Mouse (Mus musculus) ES-E14 (cell line): ENCODE data around the gene Csnk2a1. TPM values are rescaled to one million over a fixed set of nuclear protein-coding genes. Genes with fewer than 3 reads are reported as not detected.

Experiments used
- DNase-seq: peaks from one replicate; pipeline ENCODE4 v3.0.0-alpha.2; 2013; ENCODE audit warnings: low read depth, low spot score
- H3K27ac ChIP-seq: 2 replicates; pipeline ENCODE4 v1.5.1; 2012; ENCODE audit warnings: low read depth, mild to moderate bottlenecking, low read length, moderate library complexity, mixed read lengths; ENCODE audit not compliant: poor library complexity, insufficient read depth, severe bottlenecking
- H3K36me3 ChIP-seq: 2 replicates; pipeline ENCODE4 v1.6.1; 2012; ENCODE audit warnings: mild to moderate bottlenecking, low read length, moderate library complexity, mixed read lengths; ENCODE audit not compliant: control insufficient read depth, poor library complexity, insufficient read depth, severe bottlenecking
- H3K4me1 ChIP-seq, 2 experiments: fragments of 150-350 bp in 1 of 2; sonication (generic) in 1 of 2; 2 replicates each; pipeline ENCODE4 v1.6.1; 2012; ENCODE audit warnings: low read length in 2 of 2, mild to moderate bottlenecking in 1 of 2, mixed read lengths in 1 of 2; ENCODE audit not compliant: control insufficient read depth in 2 of 2, insufficient read depth in 2 of 2, poor library complexity in 1 of 2
- H3K4me3 ChIP-seq, 2 experiments: fragments of 150-350 bp in 1 of 2; sonication (generic) in 1 of 2; 2 replicates each; pipeline ENCODE4 v1.5.1; 2012; ENCODE audit warnings: low read length in 2 of 2, low read depth in 1 of 2, mild to moderate bottlenecking in 1 of 2, mixed read lengths in 1 of 2; ENCODE audit not compliant: insufficient read depth in 1 of 2, poor library complexity in 1 of 2, severe bottlenecking in 1 of 2
- H3K9ac ChIP-seq: 2 replicates; pipeline ENCODE4 v1.6.1; 2012; ENCODE audit warnings: low read depth, mild to moderate bottlenecking, low read length, mixed read lengths; ENCODE audit not compliant: poor library complexity, insufficient read depth, severe bottlenecking
- H3K9me3 ChIP-seq: fragments of 150-350 bp; sonication (generic); 2 replicates; pipeline ENCODE4 v1.6.1; 2012; ENCODE audit warnings: low read depth, mild to moderate bottlenecking, low read length; ENCODE audit not compliant: control insufficient read depth, insufficient read depth
- CHD2 ChIP-seq: IDR thresholded peaks from 2 replicates; pipeline ENCODE4 v1.6.1; 2014; ENCODE audit warnings: mild to moderate bottlenecking, low read depth, low read length, inconsistent platforms
- HCFC1 ChIP-seq: IDR thresholded peaks from 2 replicates; pipeline ENCODE4 v1.6.1; 2012; ENCODE audit warnings: low read length, inconsistent platforms, borderline replicate concordance; ENCODE audit not compliant: insufficient read depth
- MAFK ChIP-seq: IDR thresholded peaks from 2 replicates; pipeline ENCODE4 v1.6.1; 2014; ENCODE audit warnings: mild to moderate bottlenecking, low read depth, low read length, inconsistent platforms; ENCODE audit not compliant: insufficient read depth
- ZC3H11A ChIP-seq: IDR thresholded peaks from 2 replicates; pipeline ENCODE4 v1.6.1; 2012; ENCODE audit warnings: low read depth, mild to moderate bottlenecking, inconsistent platforms, low read length, borderline replicate concordance
- ZNF384 ChIP-seq: IDR thresholded peaks from 2 replicates; pipeline ENCODE4 v1.6.1; 2012; ENCODE audit warnings: low read depth, low read length, inconsistent platforms
- in situ Hi-C, 2 experiments: fragments of 600-800 bp; cut with MboI; formaldehyde crosslinking; loops; one replicate each; pipeline ENCODE4 v1.15.1; 2025; ENCODE audit warnings: low sequenced_read_pairs in 2 of 2, inconsistent platforms in 1 of 2; ENCODE audit not compliant: unreplicated experiment in 2 of 2
- total RNA-seq: library from RNA; depleted of rRNA; stranded (reverse); fragments of 300-350 nt; gene quantifications from 2 replicates; pipeline ENCODE4 v1.2.3, GENCODE M21; 2012; rRNA removed

Gene Csnk2a1
- total RNA-seq, 1 experiment: 134 TPM

DNA sequence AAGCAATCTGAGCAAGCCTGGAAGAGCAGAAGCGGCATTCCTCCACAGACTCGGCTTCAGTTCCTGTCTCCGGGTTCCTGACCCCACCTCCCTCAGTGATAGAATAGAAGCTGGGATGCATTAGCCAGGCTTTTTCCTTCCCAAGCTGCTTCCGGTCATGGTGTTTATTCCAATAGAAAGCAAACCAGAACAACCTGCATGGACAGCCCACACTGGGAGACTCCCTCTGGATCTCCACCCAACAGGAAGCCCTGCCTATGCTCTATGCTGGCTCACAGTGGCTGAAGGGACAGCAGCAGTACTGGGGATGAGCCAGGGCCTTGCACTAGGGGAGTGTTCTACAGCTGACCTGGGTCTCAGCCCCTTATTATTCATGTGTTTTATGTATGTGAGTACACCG is 101.3 kb downstream of the Csnk2a1 start:
- Histone ChIP-seq H3K4me3 (no peak overlapping the region), H3K27ac (no peak overlapping the region), H3K9me3 (no peaks in the 10 kb centered on the region), H3K36me3 (peaks cover 49% of the 10 kb centered on the region), H3K9ac (no peak overlapping the region), H3K4me1 (peaks cover 2 to 18% of the 10 kb centered on the region in 2 experiments; a peak in 3 of 4 replicates)
- TF ChIP-seq ZNF384: no peak
- TF ChIP-seq MAFK: no peak
- no peak for TF ChIP-seq CHD2
- TF ChIP-seq HCFC1: no peak
- no peak for TF ChIP-seq ZC3H11A
- in situ Hi-C loops: no loop called here
- DNase-seq: no peak

- no peak overlapping the region for H3K27ac ChIP-seq
Measured at GRCm38 (mm10) chr2:152330858-152331423, 104.3 kb downstream of the Csnk2a1 start.

More at GRCm38 (mm10) chr2:152330858-152331423, 104.3 kb downstream of the Csnk2a1 start:
- TF ChIP-seq ZC3H11A (no peak), MAFK (no peak), CHD2 (no peak), ZNF384 (no peak), HCFC1 (no peak)
- DNase-seq: no peak
- Histone ChIP-seq H3K9ac (peak overlapping the region; percentile 96; the same call in 1 of the 2 replicates), H3K36me3 (peaks cover 25% of the 10 kb centered on the region), H3K4me1 (peaks cover 2 to 18% of the 10 kb centered on the region in 2 experiments; a peak in 3 of 4 replicates), H3K4me3 (peak overlapping the region; percentile 94 to 95), H3K9me3 (no peaks in the 10 kb centered on the region)
- in situ Hi-C loops: no loop called here

Other genes starting within 250 kb of the Csnk2a1 start
- 5.8 and 6.3 TPM in 2 replicates for gene Fam110a, start 246.6 kb upstream of the Csnk2a1 start, total RNA-seq
- gene Slc52a3, start 230.3 kb upstream of the Csnk2a1 start, total RNA-seq: 4.4 and 7.3 TPM in 2 replicates
- 0.04 and 0.37 TPM in 2 replicates for gene Scrt2, start 145.3 kb upstream of the Csnk2a1 start, total RNA-seq
- gene Srxn1, start 121.3 kb upstream of the Csnk2a1 start, total RNA-seq: 16.0 and 18.3 TPM in 2 replicates
- gene Tcf15, start 83.3 kb upstream of the Csnk2a1 start, total RNA-seq: 22.4 and 54.6 TPM in 2 replicates
- 18.7 and 20.2 TPM in 2 replicates for gene Tbc1d20, start 67.0 kb downstream of the Csnk2a1 start, total RNA-seq
- 69.9 and 113 TPM in 2 replicates for gene Rbck1, start 105.8 kb downstream of the Csnk2a1 start, total RNA-seq
- gene Trib3, start 117.2 kb downstream of the Csnk2a1 start, total RNA-seq: 18.5 and 29.2 TPM in 2 replicates
- gene Nrsn2, start 149.8 kb downstream of the Csnk2a1 start, total RNA-seq: 2.1 and 3.3 TPM in 2 replicates
- gene Sox12, start 171.2 kb downstream of the Csnk2a1 start, total RNA-seq: 7.4 and 9.1 TPM in 2 replicates
- 21.4 and 22.9 TPM in 2 replicates for gene Zcchc3, start 188.2 kb downstream of the Csnk2a1 start, total RNA-seq
- gene 6820408C15Rik, start 188.7 kb downstream of the Csnk2a1 start, total RNA-seq: 0.18 and 0.58 TPM in 2 replicates
- not detected in 2 replicates for gene Defb23, start 237.8 kb downstream of the Csnk2a1 start, total RNA-seq